Mouse (Mus musculus) liver, adult 2 months (tissue): ENCODE data around the gene Ccr2. TPM values are rescaled to one million over a fixed set of nuclear protein-coding genes. Genes with fewer than 3 reads are reported as not detected.

Experiments
- DNase-seq: peaks from one replicate; pipeline ENCODE4 v3.0.0-alpha.2; 2011; ENCODE audit warnings: low read depth, low spot score; ENCODE audit errors: extremely low read depth
- H3K27ac ChIP-seq: fragments of 200-500 bp; replicated peaks from 2 replicates; pipeline ENCODE4 v1.5.1; 2012; ENCODE audit warnings: low read depth, mild to moderate bottlenecking, control low read depth, inconsistent platforms, low read length; ENCODE audit not compliant: insufficient read depth
- H3K27me3 ChIP-seq: fragments of 200-500 bp; 2 replicates; pipeline ENCODE4 v1.6.1; 2012; ENCODE audit warnings: mild to moderate bottlenecking, moderate library complexity, low read length, inconsistent platforms; ENCODE audit not compliant: control insufficient read depth, insufficient read depth
- H3K36me3 ChIP-seq: fragments of 200-500 bp; 2 replicates; pipeline ENCODE4 v1.6.1; 2012; ENCODE audit warnings: low read length, inconsistent platforms; ENCODE audit not compliant: control insufficient read depth, insufficient read depth
- H3K4me1 ChIP-seq: fragments of 200-500 bp; 2 replicates; pipeline ENCODE4 v1.6.1; 2011; ENCODE audit warnings: low read length; ENCODE audit not compliant: control insufficient read depth, insufficient read depth
- H3K4me3 ChIP-seq: fragments of 200-500 bp; 2 replicates; pipeline ENCODE4 v1.5.1; 2011; ENCODE audit warnings: low read depth, mild to moderate bottlenecking, control low read depth, low read length, moderate library complexity; ENCODE audit not compliant: insufficient read depth
- H3K79me2 ChIP-seq: fragments of 200-500 bp; 2 replicates; pipeline ENCODE4 v1.6.1; 2012; ENCODE audit warnings: inconsistent platforms, mild to moderate bottlenecking, low read length, moderate library complexity; ENCODE audit not compliant: control insufficient read depth, insufficient read depth
- H3K9ac ChIP-seq: fragments of 200-500 bp; 2 replicates; pipeline ENCODE4 v1.6.1; 2012; ENCODE audit warnings: low read depth, mild to moderate bottlenecking, control low read depth, inconsistent platforms, low read length
- CTCF ChIP-seq: fragments of 200-500 bp; IDR thresholded peaks from 2 replicates; pipeline ENCODE4 v1.5.1; 2011; ENCODE audit warnings: low read depth, low read length, control low read depth
- POLR2A ChIP-seq: fragments of 200-500 bp; IDR thresholded peaks from 2 replicates; pipeline ENCODE4 v1.6.1; 2011; ENCODE audit warnings: low read length, control low read depth; ENCODE audit not compliant: insufficient read depth; ENCODE audit errors: extremely low read depth
- WGBS: fragments of 180-500 bp; shearing (Covaris S2); methylation state at CpG from one replicate; pipeline ENCODE4 v1.1.7; 2018; 5-methylcytosine and 5-hydroxymethylcytosine counted together
- polyA plus RNA-seq: library from polyadenylated mRNA; depleted of rRNA; stranded (reverse); fragments of >200 nt; gene quantifications from 2 replicates; pipeline ENCODE4 v1.2.3, GENCODE M21; 2012
- total RNA-seq: library from RNA; depleted of rRNA; stranded (reverse); fragments of >200 nt; gene quantifications from 2 replicates; pipeline ENCODE4 v1.2.3, GENCODE M21; 2014

Ccr2 gene
- total and polyA plus RNA-seq, 2 experiments, result 0.43 to 1.2 TPM

GRCm38 (mm10) chr9:124100357-124100756, 1.4 kb upstream of the Ccr2 start:
- Histone ChIP-seq H3K27me3 (no peaks in the 10 kb centered on the region), H3K36me3 (no peaks in the 10 kb centered on the region), H3K79me2 (no peaks in the 10 kb centered on the region), H3K9ac (no peak overlapping the region), H3K27ac (no peak overlapping the region), H3K4me1 (no peaks in the 10 kb centered on the region), H3K4me3 (no peak overlapping the region)
- TF ChIP-seq CTCF, result no peak
- no peak for TF ChIP-seq POLR2A
- 71% methylated on average over 1 of the region's 1 CpGs for WGBS
- DNase-seq, result no peak

GRCm38 (mm10) chr9:124103199-124103598, 1.4 kb downstream of the Ccr2 start:
- no peak overlapping the region for H3K27ac ChIP-seq
- H3K9ac ChIP-seq, result no peak overlapping the region
- WGBS, result 71% methylated on average over 1 of the region's 1 CpGs
- no peak for DNase-seq
- H3K27me3 ChIP-seq, result no peaks in the 10 kb centered on the region
- no peak overlapping the region for H3K4me3 ChIP-seq
- H3K4me1 ChIP-seq, result no peaks in the 10 kb centered on the region
- H3K79me2 ChIP-seq, result no peaks in the 10 kb centered on the region
- H3K36me3 ChIP-seq, result no peaks in the 10 kb centered on the region
- TF ChIP-seq CTCF (no peak), POLR2A (no peak)

GRCm38 (mm10) chr9:124105196-124105595, 3.4 kb downstream of the Ccr2 start:
- no peak for DNase-seq
- no peaks in the 10 kb centered on the region for H3K36me3 ChIP-seq
- no peaks in the 10 kb centered on the region for H3K4me1 ChIP-seq
- no peak overlapping the region for H3K27ac ChIP-seq
- H3K9ac ChIP-seq, result no peak overlapping the region
- TF ChIP-seq CTCF, result no peak
- TF ChIP-seq POLR2A, result no peak
- no peaks in the 10 kb centered on the region for H3K27me3 ChIP-seq
- no peaks in the 10 kb centered on the region for H3K79me2 ChIP-seq
- H3K4me3 ChIP-seq, result no peak overlapping the region

GRCm38 (mm10) chr9:124107232-124107631, 5.5 kb downstream of the Ccr2 start:
- no peak for DNase-seq
- TF ChIP-seq CTCF (no peak), POLR2A (no peak)
- no peak overlapping the region for H3K4me3 ChIP-seq

GRCm38 (mm10) chr9:124108356-124109127, 6.8 kb downstream of the Ccr2 start:
- 66% methylated on average over 2 of the region's 2 CpGs for WGBS
- no peak for DNase-seq
- Histone ChIP-seq H3K4me3 (no peak overlapping the region), H3K9ac (no peak overlapping the region), H3K4me1 (no peaks in the 10 kb centered on the region), H3K36me3 (no peaks in the 10 kb centered on the region), H3K79me2 (no peaks in the 10 kb centered on the region), H3K27ac (no peak overlapping the region), H3K27me3 (no peaks in the 10 kb centered on the region)
- TF ChIP-seq POLR2A, result no peak

More at GRCm38 (mm10) chr9:124107232-124107631, 5.5 kb downstream of the Ccr2 start:
- no peak overlapping the region for H3K9ac ChIP-seq
- no peaks in the 10 kb centered on the region for H3K79me2 ChIP-seq
- no peaks in the 10 kb centered on the region for H3K27me3 ChIP-seq
- no peaks in the 10 kb centered on the region for H3K36me3 ChIP-seq
- no peaks in the 10 kb centered on the region for H3K4me1 ChIP-seq
- H3K27ac ChIP-seq, result no peak overlapping the region

GRCm38 (mm10) chr9:124111997-124112396, 10.2 kb downstream of the Ccr2 start:
- Histone ChIP-seq H3K36me3 (no peaks in the 10 kb centered on the region), H3K79me2 (no peaks in the 10 kb centered on the region), H3K27me3 (no peaks in the 10 kb centered on the region), H3K9ac (no peak overlapping the region), H3K27ac (no peak overlapping the region), H3K4me3 (no peak overlapping the region), H3K4me1 (no peaks in the 10 kb centered on the region)
- WGBS, result 80% methylated on average over 1 of the region's 1 CpGs
- DNase-seq, result no peak
- TF ChIP-seq CTCF (no peak), POLR2A (no peak)
